Mouse (Mus musculus) hindbrain, embryonic 14.5 days (tissue): ENCODE measurements at regions not wholly inside any gene's neighbourhood (a gene's known extent, or its start where the extent isn't known, plus 50 kb on each side); places are given as distances from the start of the nearest gene placed in this dataset.

Experiments used
- ATAC-seq: fragments of 200-750 bp; cut with Nextera tagmentation; 2 replicates; pipeline ENCODE4 v1.8.0; 2017; ENCODE audit warnings: moderate number of reproducible peaks, mild to moderate bottlenecking, moderate TSS enrichment, moderate library complexity; ENCODE audit not compliant: low FRiP score
- DNase-seq: peaks from one replicate; pipeline ENCODE4 v3.0.0-alpha.2; 2015; ENCODE audit warnings: low spot score
- H3K27ac ChIP-seq: fragments of 300-500 bp; sonication (generic); 2 replicates; pipeline ENCODE4 v1.5.1; 2014; ENCODE audit warnings: mild to moderate bottlenecking, moderate library complexity
- H3K27me3 ChIP-seq: fragments of 300-500 bp; sonication (generic); 2 replicates; pipeline ENCODE4 v1.6.1; 2014; ENCODE audit warnings: mild to moderate bottlenecking, low read length, mixed read lengths; ENCODE audit not compliant: control insufficient read depth, insufficient read depth
- H3K36me3 ChIP-seq: fragments of 300-500 bp; sonication (generic); replicated peaks from 2 replicates; pipeline ENCODE4 v1.6.1; 2014; ENCODE audit not compliant: control insufficient read depth, insufficient read depth
- H3K4me1 ChIP-seq: fragments of 300-500 bp; sonication (generic); replicated peaks from 2 replicates; pipeline ENCODE4 v1.6.1; 2014; ENCODE audit warnings: antibody characterized with exemption, low read length, mixed read lengths; ENCODE audit not compliant: control insufficient read depth, insufficient read depth
- H3K4me2 ChIP-seq: fragments of 300-500 bp; sonication (generic); replicated peaks from 2 replicates; pipeline ENCODE4 v1.6.1; 2014; ENCODE audit warnings: mild to moderate bottlenecking, moderate library complexity
- H3K4me3 ChIP-seq: fragments of 300-500 bp; sonication (generic); replicated peaks from 2 replicates; pipeline ENCODE4 v1.5.1; 2014; ENCODE audit warnings: mild to moderate bottlenecking, low read length
- H3K9ac ChIP-seq: fragments of 300-500 bp; sonication (generic); 2 replicates; pipeline ENCODE4 v1.6.1; 2014
- H3K9me3 ChIP-seq: fragments of 300-500 bp; sonication (generic); 2 replicates; pipeline ENCODE4 v1.6.1; 2016; ENCODE audit warnings: low read length; ENCODE audit not compliant: control insufficient read depth
- WGBS: fragments of 180-500 bp; shearing (Covaris S2); extraction: QIAGEN DNeasy Blood & Tissue Kit; methylation state at CpG from one replicate; pipeline ENCODE4 v1.1.7; 2014; 5-methylcytosine and 5-hydroxymethylcytosine counted together

GRCm38 (mm10) chr11:63834631-63835030 lies 87.5 kb downstream of the Hs3st3b1 start:
- H3K36me3 ChIP-seq = no peaks in the 10 kb centered on the region
- DNase-seq (peak; percentile 21), ATAC-seq (no peak)
- no peaks in the 10 kb centered on the region for H3K4me1 ChIP-seq
- no peaks in the 10 kb centered on the region for H3K27me3 ChIP-seq
- no peak overlapping the region for H3K4me2 ChIP-seq
- no peaks in the 10 kb centered on the region for H3K9me3 ChIP-seq
- no peak overlapping the region for H3K27ac ChIP-seq
- no peak overlapping the region for H3K4me3 ChIP-seq
- 24% methylated on average over 7 of the region's 7 CpGs for WGBS
- H3K9ac ChIP-seq = no peak overlapping the region
